Mouse (Mus musculus) kidney, adult 18-20 months (tissue): Measurements from ENCODE around the gene Khdrbs2.
"Not testable (repeated sequence)": the region's sequence is repeated elsewhere in the genome, so short reads cannot be mapped to it uniquely, and the experiment has no call there.

Source experiments
- DNase-seq: peaks from one replicate; pipeline ENCODE4 v3.0.0; 2021

Khdrbs2 gene

DNA sequence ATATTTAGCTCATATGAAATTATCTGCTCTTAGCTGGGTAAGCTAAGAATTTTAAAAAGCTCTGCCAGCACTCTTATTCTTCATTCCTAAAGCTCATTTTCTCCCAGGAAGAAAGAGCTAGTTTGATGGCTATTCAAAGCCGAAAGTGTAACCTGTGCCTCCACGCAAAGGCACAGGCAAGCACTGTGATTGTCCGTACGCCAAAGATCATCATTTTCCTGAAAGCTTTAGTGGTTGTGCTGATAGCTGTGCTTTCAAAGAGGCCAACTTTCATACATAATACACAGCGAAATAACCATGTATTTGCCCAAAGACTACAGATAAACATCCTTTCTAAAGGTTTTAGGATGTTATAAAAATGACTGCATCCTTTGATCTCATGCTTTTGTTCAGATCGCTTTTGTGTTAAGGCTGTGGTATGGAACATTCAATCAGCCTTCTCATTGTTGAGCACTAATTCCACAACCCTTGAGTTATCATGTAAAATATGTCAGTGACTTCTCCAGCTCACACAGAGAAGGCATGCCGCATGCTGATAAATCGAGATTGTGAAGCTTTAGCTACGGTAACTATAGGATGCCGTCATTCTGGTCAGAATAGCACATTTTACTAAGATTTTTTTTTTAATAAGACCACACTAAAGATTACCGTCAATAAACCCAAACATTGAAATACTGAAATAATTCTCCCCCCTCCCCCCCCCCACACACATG lies 299.1 kb downstream of the Khdrbs2 start:
- no peak for DNase-seq

- DNase-seq: no peak
Observed at GRCm38 (mm10) chr1:32487944-32488343, 315.4 kb downstream of the Khdrbs2 start.

GRCm38 (mm10) chr1:32503381-32503780 lies 330.9 kb downstream of the Khdrbs2 start:
- no peak for DNase-seq

GRCm38 (mm10) chr1:32547194-32547593 lies 374.7 kb downstream of the Khdrbs2 start, which contains the start of gene Gm5415:
Gm5415 (minus strand) TSS chr1:32547294.
- not testable (repeated sequence) for DNase-seq

- DNase-seq: no peak
Observed at GRCm38 (mm10) chr1:32553459-32553858, 380.9 kb downstream of the Khdrbs2 start.

- no peak for DNase-seq
Observed at GRCm38 (mm10) chr1:32553925-32554324, 381.4 kb downstream of the Khdrbs2 start.

- DNase-seq: no peak
Observed at GRCm38 (mm10) chr1:32568901-32569300, 396.4 kb downstream of the Khdrbs2 start.

- no peak for DNase-seq
Observed at GRCm38 (mm10) chr1:32626060-32626459, 453.5 kb downstream of the Khdrbs2 start.

DNA sequence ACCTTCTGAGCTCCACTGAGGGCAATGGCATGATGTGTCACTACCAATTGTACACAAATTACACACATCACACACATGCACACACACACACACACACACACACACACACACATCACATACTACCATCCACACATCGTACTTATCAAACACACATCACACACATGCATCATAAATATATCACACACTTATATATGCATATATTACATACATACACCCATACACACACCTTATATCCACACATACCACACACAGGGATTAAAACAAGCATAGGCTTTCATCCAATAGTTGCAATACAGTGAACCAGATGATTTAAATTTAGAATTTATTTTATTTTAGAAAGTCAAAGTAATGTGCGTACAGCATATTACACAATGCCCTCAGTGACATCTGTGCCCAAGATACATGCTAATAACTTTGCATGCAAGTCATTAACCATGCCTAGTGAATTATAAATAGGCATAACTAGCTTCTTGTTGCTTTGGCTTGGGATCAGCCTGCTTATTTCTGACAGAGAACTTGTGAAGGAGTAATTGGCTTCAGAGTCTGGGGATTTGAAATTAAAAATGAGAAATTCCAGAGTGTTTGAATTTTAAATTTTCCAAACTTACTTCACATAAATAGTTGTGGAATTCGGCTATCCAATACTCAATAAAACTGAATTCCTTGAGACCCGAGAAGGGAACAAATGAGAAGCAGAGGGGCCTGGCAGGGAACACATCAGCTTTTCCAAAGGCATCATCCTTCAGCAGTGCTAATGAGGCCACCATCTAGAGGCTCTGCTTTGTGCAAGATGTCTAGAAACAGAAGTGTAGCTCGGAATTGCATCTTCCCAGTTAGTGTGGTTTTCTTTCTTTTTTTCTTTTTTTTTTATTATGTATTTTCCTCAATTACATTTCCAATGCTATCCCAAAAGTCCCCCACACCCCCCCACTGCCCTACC lies 460.2 kb downstream of the Khdrbs2 start:
- DNase-seq: no peak

- DNase-seq: no peak
Observed at GRCm38 (mm10) chr1:32633404-32633803, 460.9 kb downstream of the Khdrbs2 start.

- DNase-seq: no peak
Observed at GRCm38 (mm10) chr1:32639118-32639517, 466.6 kb downstream of the Khdrbs2 start.

GRCm38 (mm10) chr1:32649647-32650209 lies 477.2 kb downstream of the Khdrbs2 start:
- no peak for DNase-seq

- DNase-seq: no peak
Observed at GRCm38 (mm10) chr1:32693806-32694205, 521.3 kb downstream of the Khdrbs2 start.

GRCm38 (mm10) chr1:32700132-32700531 lies 527.6 kb downstream of the Khdrbs2 start:
- no peak for DNase-seq

DNA sequence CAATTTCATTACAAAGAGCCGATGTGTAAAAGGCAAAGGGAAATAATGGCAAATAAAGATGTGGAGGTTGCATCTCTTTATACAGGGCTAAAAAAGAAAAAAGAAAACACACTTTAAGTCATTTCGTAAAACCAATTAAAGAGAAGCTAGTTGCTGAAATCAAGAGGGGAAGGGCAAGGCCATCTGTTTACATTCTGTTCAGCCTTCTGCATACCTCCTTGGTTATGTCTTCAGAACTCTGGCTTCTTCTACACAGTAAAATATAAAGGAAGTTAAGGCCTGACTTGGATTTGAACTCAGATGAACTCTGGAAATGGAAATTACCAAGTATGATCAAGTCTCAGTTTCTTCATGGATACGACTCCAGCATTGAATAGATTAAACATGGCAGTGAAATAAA lies 528.8 kb downstream of the Khdrbs2 start:
- no peak for DNase-seq
